Mouse (Mus musculus) stomach, postnatal 0 days (tissue): ENCODE data around the gene Klhl21. TPM values are rescaled to one million over a fixed set of nuclear protein-coding genes. Genes with fewer than 3 reads are reported as not detected.

Experiments used
- ATAC-seq: fragments of 200-750 bp; cut with Nextera tagmentation; 2 replicates; pipeline ENCODE4 v1.8.0; 2017; ENCODE audit not compliant: low FRiP score, low TSS enrichment
- DNase-seq: peaks from one replicate; pipeline ENCODE4 v3.0.0-alpha.2; 2016; ENCODE audit warnings: low spot score
- H3K27ac ChIP-seq: fragments of 300-500 bp; sonication (generic); replicated peaks from 2 replicates; pipeline ENCODE4 v1.5.1; 2014; ENCODE audit warnings: mild to moderate bottlenecking, control low read depth
- H3K27me3 ChIP-seq: fragments of 300-500 bp; sonication (generic); 2 replicates; pipeline ENCODE4 v1.6.1; 2014; ENCODE audit warnings: low read length; ENCODE audit not compliant: control insufficient read depth, insufficient read depth
- H3K36me3 ChIP-seq: fragments of 300-500 bp; sonication (generic); 2 replicates; pipeline ENCODE4 v1.6.1; 2014; ENCODE audit warnings: low read length, mixed read lengths; ENCODE audit not compliant: control insufficient read depth, insufficient read depth
- H3K4me1 ChIP-seq: fragments of 300-500 bp; sonication (generic); replicated peaks from 2 replicates; pipeline ENCODE4 v1.6.1; 2014; ENCODE audit warnings: antibody characterized with exemption; ENCODE audit not compliant: control insufficient read depth, insufficient read depth
- H3K4me2 ChIP-seq: fragments of 300-500 bp; sonication (generic); replicated peaks from 2 replicates; pipeline ENCODE4 v1.6.1; 2014; ENCODE audit warnings: low read depth, mild to moderate bottlenecking, control low read depth, moderate library complexity
- H3K4me3 ChIP-seq: fragments of 300-500 bp; sonication (generic); 2 replicates; pipeline ENCODE4 v1.5.1; 2014; ENCODE audit warnings: low read depth, low read length, control low read depth
- H3K9ac ChIP-seq: fragments of 300-500 bp; sonication (generic); 2 replicates; pipeline ENCODE4 v1.6.1; 2014; ENCODE audit warnings: mild to moderate bottlenecking, low read length, control low read depth, mixed read lengths
- H3K9me3 ChIP-seq: fragments of 300-500 bp; sonication (generic); 2 replicates; pipeline ENCODE4 v1.6.1; 2016; ENCODE audit warnings: low read length; ENCODE audit not compliant: control insufficient read depth
- CTCF ChIP-seq: IDR thresholded peaks from 2 replicates; pipeline ENCODE4 v1.5.1; 2016; ENCODE audit warnings: antibody characterized with exemption, low read depth, mild to moderate bottlenecking, moderate library complexity
- EP300 ChIP-seq: optimal IDR thresholded peaks from 2 replicates; pipeline ENCODE3; 2016; ENCODE audit warnings: antibody characterized with exemption
- WGBS: fragments of 180-500 bp; shearing (Covaris S2); extraction: QIAGEN DNeasy Blood & Tissue Kit; methylation state at CpG from one replicate; pipeline ENCODE4 v1.1.7; 2014; 5-methylcytosine and 5-hydroxymethylcytosine counted together
- polyA plus RNA-seq: library from polyadenylated mRNA; unstranded; fragments of >200 nt; fragmentation: Nextera tagmentation; extraction: Ambion mirVana; gene quantifications from 2 replicates; pipeline ENCODE4 v1.2.1, GENCODE M21; 2015

The Klhl21 gene
- polyA plus RNA-seq, 1 experiment from 2014 or later: 11.9 TPM

GRCm38 (mm10) chr4:151972221-151972967 lies 36.2 kb upstream of the Klhl21 start:
- no peak for TF ChIP-seq EP300
- peak; percentile 78 for TF ChIP-seq CTCF
- Histone ChIP-seq H3K27ac (no peak overlapping the region), H3K4me2 (no peak overlapping the region), H3K36me3 (peaks cover 19% of the 10 kb centered on the region), H3K4me1 (no peaks in the 10 kb centered on the region), H3K9ac (no peak overlapping the region; the same call in 1 of the 2 replicates), H3K4me3 (no peak overlapping the region), H3K27me3 (no peaks in the 10 kb centered on the region), H3K9me3 (no peaks in the 10 kb centered on the region)
- DNase-seq: no peak
- no peak; the same call in 1 of the 2 replicates for ATAC-seq
- 61% methylated on average over 10 of the region's 10 CpGs for WGBS

- no peak for TF ChIP-seq EP300
- peak; percentile 72 for TF ChIP-seq CTCF
- WGBS: 95% methylated on average over 3 of the region's 3 CpGs
- no peaks in the 10 kb centered on the region for H3K4me1 ChIP-seq
- peak; percentile 54 for DNase-seq
- no peak overlapping the region for H3K9ac ChIP-seq
- no peak for ATAC-seq
- H3K36me3 ChIP-seq: peaks cover 24% of the 10 kb centered on the region
- H3K27me3 ChIP-seq: no peaks in the 10 kb centered on the region
- H3K9me3 ChIP-seq: no peaks in the 10 kb centered on the region
- no peak overlapping the region for H3K4me2 ChIP-seq
- H3K27ac ChIP-seq: no peak overlapping the region
- H3K4me3 ChIP-seq: no peak overlapping the region
These were observed 33.2 kb upstream of the Klhl21 start for GRCm38 (mm10) chr4:151975441-151975840.

GRCm38 (mm10) chr4:151977748-151978147 lies 30.9 kb upstream of the Klhl21 start:
- Histone ChIP-seq H3K9ac (no peak overlapping the region; the same call in 1 of the 2 replicates), H3K4me2 (no peak overlapping the region), H3K9me3 (no peaks in the 10 kb centered on the region), H3K4me1 (no peaks in the 10 kb centered on the region), H3K27ac (no peak overlapping the region), H3K36me3 (peaks cover 24% of the 10 kb centered on the region), H3K27me3 (no peaks in the 10 kb centered on the region), H3K4me3 (no peak overlapping the region)
- WGBS: 41% methylated on average over 10 of the region's 10 CpGs
- DNase-seq (peak; percentile 83), ATAC-seq (peak; percentile 13)
- TF ChIP-seq EP300 (no peak), CTCF (peak; percentile 92)

- H3K4me1 ChIP-seq: no peaks in the 10 kb centered on the region
- TF ChIP-seq CTCF (peak; percentile 58), EP300 (no peak)
- no peak for DNase-seq
- 72% methylated on average over 8 of the region's 8 CpGs for WGBS
- H3K4me2 ChIP-seq: no peak overlapping the region
- no peak overlapping the region for H3K27ac ChIP-seq
- no peak overlapping the region for H3K4me3 ChIP-seq
- peaks cover 18% of the 10 kb centered on the region for H3K36me3 ChIP-seq
- ATAC-seq: no peak
- H3K9me3 ChIP-seq: no peaks in the 10 kb centered on the region
- no peaks in the 10 kb centered on the region for H3K27me3 ChIP-seq
- no peak overlapping the region for H3K9ac ChIP-seq
These were observed 27.9 kb upstream of the Klhl21 start for GRCm38 (mm10) chr4:151980699-151981098.

GRCm38 (mm10) chr4:151981363-151981762 lies 27.2 kb upstream of the Klhl21 start:
- ATAC-seq (peak; percentile 65), DNase-seq (peak; percentile 82)
- Histone ChIP-seq H3K9me3 (no peaks in the 10 kb centered on the region), H3K27me3 (no peaks in the 10 kb centered on the region), H3K9ac (no peak overlapping the region), H3K36me3 (peaks cover 18% of the 10 kb centered on the region), H3K4me1 (no peaks in the 10 kb centered on the region), H3K4me2 (no peak overlapping the region), H3K4me3 (no peak overlapping the region), H3K27ac (no peak overlapping the region)
- peak; percentile 99 for TF ChIP-seq CTCF
- TF ChIP-seq EP300: no peak
- 5% methylated on average over 5 of the region's 5 CpGs for WGBS

- 72% methylated on average over 17 of the region's 17 CpGs for WGBS
- H3K4me2 ChIP-seq: no peak overlapping the region
- H3K27ac ChIP-seq: no peak overlapping the region
- no peak overlapping the region for H3K4me3 ChIP-seq
- DNase-seq (no peak), ATAC-seq (no peak)
- no peaks in the 10 kb centered on the region for H3K27me3 ChIP-seq
- no peak for TF ChIP-seq CTCF
- no peak for TF ChIP-seq EP300
- no peaks in the 10 kb centered on the region for H3K9me3 ChIP-seq
- H3K9ac ChIP-seq: no peak overlapping the region
- no peaks in the 10 kb centered on the region; the same call in 1 of the 2 replicates for H3K4me1 ChIP-seq
- peaks cover 13% of the 10 kb centered on the region; the same call in 1 of the 2 replicates for H3K36me3 ChIP-seq
These were observed 25.6 kb upstream of the Klhl21 start for GRCm38 (mm10) chr4:151983043-151983442.
